Mouse (Mus musculus) kidney, embryonic 15.5 days (tissue): ENCODE data around the gene Inhbc. TPM values are rescaled to one million over a fixed set of nuclear protein-coding genes. Genes with fewer than 3 reads are reported as not detected.

Experiments
- ATAC-seq: fragments of 200-750 bp; cut with Nextera tagmentation; replicated peaks from 2 replicates; pipeline ENCODE4 v1.8.0; 2017; ENCODE audit warnings: moderate TSS enrichment; ENCODE audit not compliant: low FRiP score
- H3K27ac ChIP-seq: fragments of 300-500 bp; sonication (generic); 2 replicates; pipeline ENCODE4 v1.5.1; 2015; ENCODE audit warnings: mild to moderate bottlenecking, inconsistent platforms
- H3K27me3 ChIP-seq: fragments of 300-500 bp; sonication (generic); 2 replicates; pipeline ENCODE4 v1.6.1; 2015; ENCODE audit warnings: inconsistent platforms
- H3K36me3 ChIP-seq: fragments of 300-500 bp; sonication (generic); 2 replicates; pipeline ENCODE4 v1.6.1; 2015; ENCODE audit warnings: inconsistent platforms
- H3K4me1 ChIP-seq: fragments of 300-500 bp; sonication (generic); 2 replicates; pipeline ENCODE4 v1.6.1; 2015; ENCODE audit warnings: inconsistent platforms
- H3K4me2 ChIP-seq: fragments of 300-500 bp; sonication (generic); 2 replicates; pipeline ENCODE4 v1.6.1; 2015; ENCODE audit warnings: moderate library complexity, mild to moderate bottlenecking, inconsistent platforms
- H3K4me3 ChIP-seq: fragments of 300-500 bp; sonication (generic); replicated peaks from 2 replicates; pipeline ENCODE4 v1.5.1; 2015; ENCODE audit warnings: mild to moderate bottlenecking, inconsistent platforms
- H3K9ac ChIP-seq: fragments of 300-500 bp; sonication (generic); 2 replicates; pipeline ENCODE4 v1.6.1; 2015; ENCODE audit warnings: mild to moderate bottlenecking, inconsistent platforms
- H3K9me3 ChIP-seq: fragments of 300-500 bp; sonication (generic); replicated peaks from 2 replicates; pipeline ENCODE4 v1.6.1; 2016; ENCODE audit warnings: inconsistent platforms
- WGBS: fragments of 180-500 bp; shearing (Covaris S2); methylation state at CpG from one replicate; pipeline ENCODE4 v1.1.7; 2015; ENCODE audit warnings: mixed read lengths; 5-methylcytosine and 5-hydroxymethylcytosine counted together
- polyA plus RNA-seq: library from polyadenylated mRNA; unstranded; fragments of >200 nt; fragmentation: Nextera tagmentation; extraction: Ambion mirVana; gene quantifications from 2 replicates; pipeline ENCODE4 v1.2.1, GENCODE M21; 2015

Inhbc gene
- polyA plus RNA-seq, 1 experiment from 2014 or later, result 0.45 TPM

DNA sequence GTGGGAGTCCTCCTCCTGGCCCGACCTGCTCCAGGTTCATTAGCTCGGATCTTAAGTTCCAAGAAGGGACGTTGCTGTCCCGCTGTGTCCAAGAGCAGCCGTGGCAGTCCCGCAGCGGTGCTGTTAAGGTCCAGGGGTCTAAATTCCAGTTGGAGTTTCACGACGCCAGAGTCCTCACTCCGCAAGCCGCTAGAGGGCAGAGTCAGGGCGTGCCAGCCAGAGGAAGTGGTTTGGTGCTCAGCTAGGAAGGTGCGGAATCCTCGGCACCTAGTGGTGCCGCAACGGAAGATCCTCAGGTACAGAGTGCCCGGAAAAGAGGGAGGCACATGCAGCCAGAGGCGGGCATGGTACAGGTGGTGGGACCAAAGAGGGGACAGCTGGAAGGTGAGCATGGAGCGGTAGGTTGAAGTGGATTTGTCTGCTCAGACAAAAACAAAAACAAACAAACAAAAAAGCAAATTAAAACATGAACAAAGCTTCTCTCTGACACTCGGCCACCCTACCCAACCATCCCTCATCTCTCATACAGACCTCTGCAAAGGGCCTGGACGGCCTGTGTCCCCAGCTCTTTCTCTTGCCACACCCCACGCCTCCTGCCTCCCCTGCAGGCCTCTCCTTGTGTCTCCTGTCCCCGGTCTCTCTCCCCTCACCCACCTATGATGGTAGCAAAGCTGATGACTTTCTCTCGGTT lies 19.5 kb downstream of the Inhbc start:
- peak; percentile 71 for ATAC-seq
- Histone ChIP-seq H3K4me2 (peak overlapping the region; percentile 55), H3K36me3 (no peaks in the 10 kb centered on the region), H3K27me3 (peaks cover 4% of the 10 kb centered on the region; the same call in 1 of the 2 replicates), H3K9me3 (no peaks in the 10 kb centered on the region), H3K9ac (peak overlapping the region; percentile 24; the same call in 1 of the 2 replicates), H3K4me3 (peak overlapping the region; percentile 31), H3K27ac (no peak overlapping the region), H3K4me1 (peaks cover 10% of the 10 kb centered on the region)
- WGBS, result 11% methylated on average over 24 of the region's 24 CpGs

DNA sequence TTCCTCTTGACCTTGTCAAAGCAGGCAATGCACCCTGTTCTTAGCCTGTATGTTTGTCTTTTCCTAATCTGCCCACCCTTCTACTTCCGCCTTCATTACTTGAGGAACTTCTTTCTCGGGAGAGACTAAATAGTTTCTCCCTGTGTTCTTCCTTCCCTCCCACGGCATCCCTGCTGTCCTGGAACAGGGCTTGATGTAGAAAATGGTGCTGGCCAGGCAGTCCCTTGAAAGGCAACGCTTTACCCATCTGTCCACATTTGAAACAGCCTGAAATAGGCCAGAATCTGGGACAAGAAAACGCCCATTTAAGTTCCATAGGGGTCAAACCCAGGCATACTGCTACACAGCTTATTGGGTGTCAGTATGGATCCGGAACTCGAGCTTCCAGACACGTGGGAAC lies 20.4 kb downstream of the Inhbc start:
- Histone ChIP-seq H3K27ac (no peak overlapping the region), H3K4me2 (no peak overlapping the region), H3K4me3 (no peak overlapping the region), H3K9ac (no peak overlapping the region), H3K9me3 (no peaks in the 10 kb centered on the region), H3K27me3 (peaks cover 4% of the 10 kb centered on the region; the same call in 1 of the 2 replicates), H3K36me3 (no peaks in the 10 kb centered on the region), H3K4me1 (peaks cover 10% of the 10 kb centered on the region)
- 77% methylated on average over 8 of the region's 8 CpGs for WGBS
- no peak for ATAC-seq

DNA sequence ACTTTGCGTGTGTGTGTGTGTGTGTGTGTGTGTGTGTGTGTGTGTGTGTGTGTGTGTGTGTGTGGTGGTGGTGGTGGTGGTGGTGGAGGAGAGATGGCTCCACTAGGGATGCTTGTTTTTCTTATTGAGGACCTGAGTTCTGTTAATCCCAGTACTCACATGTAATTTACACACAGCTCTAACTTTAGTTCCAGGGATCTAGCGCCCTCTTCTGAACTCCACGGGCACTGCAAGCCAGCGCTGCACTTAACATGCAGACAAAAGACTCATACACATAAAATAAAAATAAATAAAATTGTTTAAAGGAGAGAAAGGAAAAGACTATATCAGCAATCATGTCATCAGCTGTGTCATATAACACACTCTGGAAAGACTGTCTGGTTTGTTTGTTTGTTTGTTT lies 21.3 kb downstream of the Inhbc start:
- Histone ChIP-seq H3K4me2 (no peak overlapping the region), H3K4me3 (no peak overlapping the region), H3K27me3 (peaks cover 4% of the 10 kb centered on the region; the same call in 1 of the 2 replicates), H3K27ac (no peak overlapping the region), H3K9ac (no peak overlapping the region), H3K9me3 (no peaks in the 10 kb centered on the region), H3K36me3 (no peaks in the 10 kb centered on the region), H3K4me1 (peaks cover 10% of the 10 kb centered on the region)
- 66% methylated on average over 4 of the region's 4 CpGs for WGBS
- no peak for ATAC-seq

DNA sequence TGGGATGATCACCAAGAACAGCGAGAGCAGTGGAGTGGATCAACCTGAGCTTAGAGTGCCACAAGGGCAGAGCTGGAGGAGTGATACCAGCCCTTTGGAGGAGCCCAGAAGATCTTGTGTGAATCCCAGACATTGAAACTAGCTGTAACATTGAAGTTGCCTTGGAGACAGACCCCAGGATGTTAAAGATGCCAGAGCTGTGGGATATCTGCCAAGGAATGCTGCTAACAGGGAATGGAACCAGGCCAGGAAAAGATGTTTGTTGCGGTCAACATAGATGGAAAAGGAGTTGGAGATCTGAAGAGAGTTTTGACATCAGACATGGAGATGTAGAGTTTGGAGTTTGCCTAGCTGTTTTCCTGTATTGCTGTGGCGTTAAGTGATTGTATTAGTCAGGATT lies 24.1 kb downstream of the Inhbc start:
- Histone ChIP-seq H3K9me3 (no peaks in the 10 kb centered on the region), H3K27ac (no peak overlapping the region), H3K4me2 (no peak overlapping the region), H3K4me3 (no peak overlapping the region), H3K4me1 (peaks cover 24% of the 10 kb centered on the region), H3K9ac (no peak overlapping the region), H3K27me3 (peaks cover 3% of the 10 kb centered on the region; the same call in 1 of the 2 replicates), H3K36me3 (no peaks in the 10 kb centered on the region)
- no peak for ATAC-seq
- 88% methylated on average over 3 of the region's 3 CpGs for WGBS

DNA sequence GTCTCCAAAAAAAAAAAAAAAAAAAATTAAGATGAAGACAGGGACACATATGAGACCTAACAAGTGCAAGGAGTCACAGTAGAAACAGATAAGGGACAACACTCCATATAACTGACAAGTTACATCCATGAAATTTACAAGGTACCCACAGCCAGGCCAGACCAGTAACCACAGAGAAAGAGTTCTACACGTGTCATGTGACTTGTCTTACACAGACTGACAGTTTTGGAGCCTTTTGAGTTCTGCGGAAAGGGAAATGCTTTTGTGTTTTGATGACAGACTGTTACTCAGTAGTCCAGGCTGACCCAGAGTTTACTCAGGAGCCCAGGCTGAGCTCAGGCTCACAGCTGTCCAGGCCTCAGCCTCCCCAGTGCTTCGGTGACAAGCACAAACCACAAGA lies 27.2 kb downstream of the Inhbc start:
- no peak overlapping the region for H3K4me3 ChIP-seq
- H3K27me3 ChIP-seq, result peaks cover 14% of the 10 kb centered on the region
- no peak overlapping the region for H3K27ac ChIP-seq
- H3K9me3 ChIP-seq, result no peaks in the 10 kb centered on the region
- peaks cover 38% of the 10 kb centered on the region for H3K4me1 ChIP-seq
- no peak overlapping the region for H3K4me2 ChIP-seq
- no peak for ATAC-seq
- no peak overlapping the region for H3K9ac ChIP-seq
- WGBS, result 72% methylated on average over 3 of the region's 3 CpGs
- H3K36me3 ChIP-seq, result no peaks in the 10 kb centered on the region

DNA sequence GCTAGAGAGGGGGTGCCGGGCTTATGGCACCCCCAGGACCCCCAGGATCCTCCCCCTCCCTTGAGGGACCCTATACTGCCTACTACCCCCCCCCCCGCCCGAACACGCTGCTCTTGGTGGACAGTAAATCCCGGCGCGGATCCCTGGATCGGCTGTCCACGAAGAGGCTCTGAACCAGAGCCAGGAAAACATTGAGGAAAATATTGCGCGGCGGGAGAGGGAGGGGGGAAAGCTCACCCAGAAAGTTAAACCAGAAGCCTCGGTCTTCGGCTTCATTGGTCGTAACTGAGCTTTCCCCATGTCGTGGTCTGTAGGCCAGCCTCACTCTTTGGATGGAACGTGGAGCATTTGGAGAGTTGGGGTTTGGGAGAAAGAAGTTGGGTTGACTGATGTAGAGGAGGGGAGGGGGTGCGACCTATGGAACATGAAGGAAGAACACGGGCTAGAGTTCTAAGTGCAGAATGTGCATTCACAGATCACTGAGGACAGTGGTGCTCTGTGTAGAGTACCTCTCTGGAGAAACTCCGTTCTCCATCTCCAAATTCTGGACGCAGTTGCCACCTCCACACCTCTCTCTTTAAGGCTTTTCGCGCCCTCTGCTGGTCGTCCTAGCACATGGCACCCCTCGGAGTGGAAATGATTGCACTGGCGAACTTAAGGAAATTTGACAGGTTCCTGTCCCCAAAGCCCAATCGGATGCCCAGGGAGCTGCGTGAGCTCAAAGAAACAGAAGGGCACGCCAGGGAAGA lies 28.2 kb downstream of the Inhbc start, which contains the start of gene Gli1:
TSS of gene Gli1 (minus strand) at position 84 of the 749 bp plus-strand sequence.
- Histone ChIP-seq H3K36me3 (peaks cover 9% of the 10 kb centered on the region), H3K9ac (peak within 1 kb of the TSS; percentile 53), H3K9me3 (no peaks in the 10 kb centered on the region), H3K4me3 (peak within 1 kb of the TSS; percentile 61), H3K27ac (peak within 1 kb of the TSS; percentile 93), H3K4me1 (peaks cover 38% of the 10 kb centered on the region), H3K27me3 (peaks cover 17% of the 10 kb centered on the region), H3K4me2 (peak within 1 kb of the TSS; percentile 97)
- ATAC-seq, result peak; percentile 57
- under 1% methylated on average over 29 of the region's 29 CpGs for WGBS

DNA sequence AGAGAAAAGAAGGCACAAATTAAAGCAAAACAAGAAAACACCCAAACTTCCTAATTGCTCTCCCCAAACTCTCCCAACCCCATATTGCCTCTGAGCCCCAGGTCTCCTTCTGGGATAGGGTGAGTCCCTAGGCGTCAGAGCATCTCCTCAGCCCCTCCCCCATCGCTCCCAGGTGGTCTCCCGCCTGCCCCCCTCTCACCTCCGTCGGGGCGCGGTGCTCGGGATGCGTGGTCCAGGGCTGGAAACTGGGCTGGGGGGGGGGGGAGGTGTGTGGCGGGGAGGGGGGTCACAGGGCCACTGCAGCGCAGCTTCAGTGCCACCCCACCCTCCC lies 28.9 kb downstream of the Inhbc start:
- peak overlapping the region; percentile 61 for H3K4me3 ChIP-seq
- H3K27ac ChIP-seq, result peak overlapping the region; percentile 93
- peak overlapping the region; percentile 53 for H3K9ac ChIP-seq
- H3K9me3 ChIP-seq, result no peaks in the 10 kb centered on the region
- H3K4me1 ChIP-seq, result peaks cover 38% of the 10 kb centered on the region
- H3K36me3 ChIP-seq, result peaks cover 16% of the 10 kb centered on the region
- peak overlapping the region; percentile 97 for H3K4me2 ChIP-seq
- H3K27me3 ChIP-seq, result peaks cover 17% of the 10 kb centered on the region
- WGBS, result 0% methylated on average over 10 of the region's 11 CpGs
- ATAC-seq, result no peak

DNA sequence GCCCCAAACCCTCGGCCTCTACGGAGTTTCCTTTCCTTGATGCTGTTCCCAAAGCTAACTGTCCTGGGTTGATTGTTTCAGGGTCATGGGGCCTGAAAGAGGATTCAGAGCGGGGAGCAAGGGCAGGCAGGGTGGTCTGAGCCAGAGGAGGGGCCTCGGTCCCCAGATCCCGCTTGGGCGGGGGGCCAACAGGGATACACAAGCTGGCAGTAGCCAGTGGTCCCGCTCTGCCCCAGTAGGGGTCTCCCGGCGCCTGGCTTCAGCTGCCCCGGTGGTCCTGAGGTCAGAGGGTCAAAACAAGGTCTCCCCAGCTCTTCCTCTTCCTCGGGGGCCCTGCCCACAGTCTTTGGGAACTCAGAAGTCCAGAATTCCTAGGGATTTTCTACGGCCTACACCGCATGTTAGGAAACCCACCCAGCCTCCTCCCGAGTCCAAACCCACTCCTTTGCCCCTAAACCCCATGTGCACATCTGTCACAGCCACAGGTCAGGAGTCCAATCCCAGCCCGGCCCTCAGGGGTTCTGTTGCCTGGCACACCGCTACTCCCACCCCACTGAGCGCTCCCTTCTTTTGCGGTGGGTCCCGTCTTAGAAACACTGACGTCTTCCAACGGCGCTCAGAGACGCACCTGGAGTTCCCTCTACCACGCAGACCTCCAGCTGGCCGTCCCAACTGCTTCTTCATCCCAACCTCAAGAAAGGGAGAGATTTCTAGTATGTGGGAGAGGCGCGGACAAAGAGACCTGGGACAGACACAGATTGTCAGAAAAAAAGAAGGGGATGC lies 29.5 kb downstream of the Inhbc start:
- Histone ChIP-seq H3K9me3 (no peaks in the 10 kb centered on the region), H3K4me2 (peak overlapping the region; percentile 97), H3K27me3 (peaks cover 17% of the 10 kb centered on the region), H3K9ac (peak overlapping the region; percentile 53), H3K27ac (peak overlapping the region; percentile 93), H3K36me3 (peaks cover 21% of the 10 kb centered on the region), H3K4me3 (peak overlapping the region; percentile 61), H3K4me1 (peaks cover 38% of the 10 kb centered on the region)
- WGBS, result under 1% methylated on average over 27 of the region's 27 CpGs
- ATAC-seq, result no peak; the same call in 1 of the 2 replicates

DNA sequence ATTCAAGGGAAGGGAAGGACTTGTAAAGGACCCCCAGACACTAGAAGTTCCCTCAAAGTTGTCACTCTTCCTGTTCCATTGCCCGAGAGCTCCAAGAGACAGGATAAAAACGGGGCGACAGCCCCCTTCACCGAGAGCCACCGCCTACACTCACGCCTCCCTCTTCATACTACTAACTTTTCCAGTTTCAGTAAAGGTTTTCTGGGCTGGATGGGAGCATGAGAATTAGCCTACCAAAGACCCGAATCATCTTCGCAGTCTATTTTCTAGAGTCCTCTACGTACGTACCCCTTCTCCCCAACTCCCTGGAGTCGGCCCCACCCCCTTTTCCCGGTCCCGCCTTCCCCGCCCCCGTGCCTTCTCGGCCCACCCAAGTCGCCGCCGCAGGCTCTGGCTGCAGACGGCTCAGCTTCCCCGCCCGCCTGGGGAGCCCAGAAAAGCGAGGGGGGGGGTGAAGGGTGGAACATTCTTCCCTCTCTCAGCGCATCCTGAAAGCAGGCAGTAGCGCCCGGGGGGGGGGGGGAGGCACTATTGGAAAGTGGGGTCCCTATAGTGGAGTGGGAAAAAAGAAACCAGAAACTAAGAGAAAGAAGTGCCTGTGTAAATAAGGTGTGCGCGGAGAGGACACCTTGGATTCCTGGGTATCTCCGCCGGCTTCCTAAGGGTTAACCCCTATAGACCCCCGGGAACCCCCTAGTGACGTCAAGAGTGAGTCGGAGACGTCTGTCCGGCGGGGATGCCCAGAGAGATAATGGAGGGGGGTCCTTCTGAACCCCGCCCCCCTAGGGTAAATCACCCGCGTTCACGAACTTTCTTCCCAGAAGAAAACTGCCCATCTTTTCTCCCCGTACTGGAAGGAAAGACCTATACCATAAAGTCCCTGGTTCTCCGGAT lies 30.3 kb downstream of the Inhbc start:
- Histone ChIP-seq H3K27me3 (peaks cover 17% of the 10 kb centered on the region), H3K36me3 (peaks cover 22% of the 10 kb centered on the region), H3K4me1 (peaks cover 38% of the 10 kb centered on the region), H3K27ac (peak overlapping the region; percentile 93), H3K9ac (peak overlapping the region; percentile 53), H3K4me2 (peak overlapping the region; percentile 97), H3K4me3 (peak overlapping the region; percentile 61), H3K9me3 (no peaks in the 10 kb centered on the region)
- peak; percentile 55 for ATAC-seq
- WGBS, result under 1% methylated on average over 41 of the region's 42 CpGs

DNA sequence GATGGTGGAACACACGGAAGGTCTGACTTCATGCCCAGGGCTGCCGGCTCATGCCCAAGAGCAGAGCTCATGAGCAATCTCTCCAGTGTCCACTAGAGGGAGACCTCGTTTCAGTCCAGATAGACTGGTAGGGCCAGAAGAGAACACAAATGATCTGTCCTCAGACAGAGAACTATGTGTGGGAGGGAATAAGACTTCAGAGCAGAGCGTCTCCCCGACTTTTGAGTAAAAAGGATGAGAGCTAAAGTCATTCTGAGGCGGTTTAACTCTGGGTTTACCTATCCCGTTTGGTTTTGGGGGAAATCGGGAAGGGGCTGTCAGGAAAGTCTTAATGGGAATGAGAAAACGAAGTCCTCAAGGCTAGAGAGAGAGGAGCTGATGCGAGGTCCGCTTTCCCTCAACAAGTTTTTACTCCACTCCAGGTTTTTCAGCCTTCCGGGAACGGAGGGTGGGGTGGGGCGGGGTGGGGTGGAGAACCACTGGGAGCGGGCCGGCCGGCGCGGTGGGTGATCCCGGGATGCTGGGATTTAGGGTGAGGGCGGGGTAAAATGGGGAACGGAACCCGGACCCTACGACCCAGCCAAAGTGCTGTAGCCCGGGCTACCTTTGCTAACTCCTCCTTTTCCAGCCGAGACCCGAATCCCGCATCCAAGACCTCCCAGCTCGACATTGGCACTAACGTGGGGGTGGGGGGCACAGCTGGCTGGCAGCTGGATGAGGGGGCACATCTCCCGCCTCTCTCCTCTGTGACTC lies 31.1 kb downstream of the Inhbc start:
- peak overlapping the region; percentile 53 for H3K9ac ChIP-seq
- H3K9me3 ChIP-seq, result no peaks in the 10 kb centered on the region
- peaks cover 38% of the 10 kb centered on the region for H3K4me1 ChIP-seq
- ATAC-seq, result peak; percentile 68
- under 1% methylated on average over 27 of the region's 31 CpGs for WGBS
- peaks cover 25% of the 10 kb centered on the region for H3K36me3 ChIP-seq
- peaks cover 17% of the 10 kb centered on the region for H3K27me3 ChIP-seq
- H3K4me2 ChIP-seq, result peak overlapping the region; percentile 97
- peak overlapping the region; percentile 93 for H3K27ac ChIP-seq
- H3K4me3 ChIP-seq, result peak overlapping the region; percentile 61
